Mouse (Mus musculus): ENCODE results near the gene Olfr789. TPM values are rescaled to one million over a fixed set of nuclear protein-coding genes. Genes with fewer than 3 reads are reported as not detected.

The Olfr789 gene
- total RNA-seq (2015; ENCODE audit: low replicate concordance): not detected in 2 replicates
- not detected in 2 replicates for total RNA-seq (2017; ENCODE audit: low replicate concordance)

- no peak for ATAC-seq (replicated peaks; ENCODE audit: low FRiP score, poor library complexity, severe bottlenecking)
These were observed at the start of gene Olfr789 for GRCm38 (mm10) chr10:129484452-129484851. Olfr789 (plus strand) TSS chr10:129484752.

- ATAC-seq (replicated peaks; ENCODE audit: low FRiP score, poor library complexity, severe bottlenecking): no peak
These were observed 23.0 kb upstream of the Olfr789 start, which contains the start of gene Olfr787 for GRCm38 (mm10) chr10:129461562-129461961. Olfr787 (plus strand) TSS chr10:129461862.

DNA sequence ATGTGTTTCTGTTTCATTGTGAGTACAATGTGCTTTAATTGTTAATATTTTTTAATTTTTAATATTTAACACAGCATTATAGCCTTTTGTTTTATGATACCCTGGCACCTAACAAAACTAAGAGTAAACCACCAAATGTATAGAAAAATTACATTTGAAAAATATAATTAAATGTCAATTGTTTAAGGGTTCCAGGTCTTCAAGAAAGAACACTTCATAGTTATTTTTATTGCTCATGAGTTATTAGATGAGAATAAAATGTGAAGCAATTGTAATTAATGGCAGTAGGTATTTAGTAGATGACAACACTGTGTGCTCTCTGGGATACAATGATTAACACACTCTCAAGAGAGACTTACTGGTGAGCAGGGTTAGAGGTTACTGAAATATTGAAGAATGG, 13.9 kb upstream of the Olfr789 start, which contains the start of gene Olfr788:
Gene Olfr788, plus strand, starts transcription at position 301 of the 400 bp plus-strand sequence.
- ATAC-seq (replicated peaks; ENCODE audit: low FRiP score, poor library complexity, severe bottlenecking): no peak

- ATAC-seq (replicated peaks; ENCODE audit: low FRiP score, poor library complexity, severe bottlenecking): no peak
These were observed 11.3 kb upstream of the Olfr789 start for GRCm38 (mm10) chr10:129473256-129473655.

GRCm38 (mm10) chr10:129473723-129474122, 10.8 kb upstream of the Olfr789 start:
- no peak for ATAC-seq (replicated peaks; ENCODE audit: low FRiP score, poor library complexity, severe bottlenecking)

GRCm38 (mm10) chr10:129490101-129490500, 5.5 kb downstream of the Olfr789 start:
- no peak for ATAC-seq (replicated peaks; ENCODE audit: low FRiP score, poor library complexity, severe bottlenecking)

- ATAC-seq (replicated peaks; ENCODE audit: low FRiP score, poor library complexity, severe bottlenecking): no peak
These were observed 13.6 kb downstream of the Olfr789 start, which contains the start of gene Olfr790 for GRCm38 (mm10) chr10:129498192-129498591. Olfr790 (plus strand) TSS chr10:129498492.

GRCm38 (mm10) chr10:129521492-129521891, 36.9 kb downstream of the Olfr789 start, which contains the start of gene Olfr791:
Olfr791 (plus strand) TSS chr10:129521792.
- ATAC-seq (replicated peaks; ENCODE audit: low FRiP score, poor library complexity, severe bottlenecking): no peak

DNA sequence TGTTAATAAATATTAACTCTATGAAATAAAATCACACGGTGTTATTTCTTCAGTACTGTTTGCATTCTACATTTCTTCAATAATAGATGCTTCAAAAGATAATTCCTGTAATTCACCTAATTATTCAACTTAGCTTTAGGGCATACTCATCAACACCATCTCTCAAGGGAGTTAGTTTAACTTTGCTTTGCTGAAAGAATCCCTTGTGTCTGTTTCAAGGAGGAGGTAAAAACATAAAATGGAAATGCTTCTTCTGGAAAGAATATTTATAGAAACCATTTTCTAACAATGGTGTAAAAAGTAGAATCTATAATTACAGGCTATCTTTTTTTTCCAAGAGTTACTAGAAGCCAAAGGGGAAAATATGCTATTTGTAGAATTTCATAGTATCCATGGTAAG, 54.3 kb downstream of the Olfr789 start, which contains the start of gene Olfr792:
Gene Olfr792, plus strand, starts transcription at position 301 of the 400 bp plus-strand sequence.
- no peak for ATAC-seq (replicated peaks; ENCODE audit: low FRiP score, poor library complexity, severe bottlenecking)

Other genes starting within 250 kb of the Olfr789 start
- not detected in 2 replicates for gene Olfr774, start 248.5 kb upstream of the Olfr789 start, total RNA-seq (2015; ENCODE audit: low replicate concordance)
- gene Olfr774, start 248.5 kb upstream of the Olfr789 start, total RNA-seq (2017; ENCODE audit: low replicate concordance): not detected in 2 replicates
- not detected in 2 replicates for gene Olfr775, start 236.3 kb upstream of the Olfr789 start, total RNA-seq (2015; ENCODE audit: low replicate concordance)
- not detected in 2 replicates for gene Olfr775, start 236.3 kb upstream of the Olfr789 start, total RNA-seq (2017; ENCODE audit: low replicate concordance)
- gene Olfr776, start 225.6 kb upstream of the Olfr789 start, total RNA-seq (2015; ENCODE audit: low replicate concordance): not detected in 2 replicates
- gene Olfr776, start 225.6 kb upstream of the Olfr789 start, total RNA-seq (2017; ENCODE audit: low replicate concordance): not detected in 2 replicates
- not detected in 2 replicates for gene Olfr777, start 213.3 kb upstream of the Olfr789 start, total RNA-seq (2015; ENCODE audit: low replicate concordance)
- gene Olfr777, start 213.3 kb upstream of the Olfr789 start, total RNA-seq (2017; ENCODE audit: low replicate concordance): 0.14 TPM in 1 of 2 replicates, not detected in the other
- gene Olfr780, start 166.6 kb upstream of the Olfr789 start, total RNA-seq (2015; ENCODE audit: low replicate concordance): not detected in 2 replicates
- gene Olfr780, start 166.6 kb upstream of the Olfr789 start, total RNA-seq (2017; ENCODE audit: low replicate concordance): 0.42 TPM in 1 of 2 replicates, not detected in the other
- not detected in 2 replicates for gene Olfr781, start 155.9 kb upstream of the Olfr789 start, total RNA-seq (2015; ENCODE audit: low replicate concordance)
- not detected in 2 replicates for gene Olfr781, start 155.9 kb upstream of the Olfr789 start, total RNA-seq (2017; ENCODE audit: low replicate concordance)
- gene Olfr782, start 135.9 kb upstream of the Olfr789 start, total RNA-seq (2015; ENCODE audit: low replicate concordance): not detected in 2 replicates
- gene Olfr782, start 135.9 kb upstream of the Olfr789 start, total RNA-seq (2017; ENCODE audit: low replicate concordance): not detected in 2 replicates
- gene Olfr784, start 100.7 kb upstream of the Olfr789 start, total RNA-seq (2015; ENCODE audit: low replicate concordance): 0.19 and 0.21 TPM in 2 replicates
- gene Olfr784, start 100.7 kb upstream of the Olfr789 start, total RNA-seq (2017; ENCODE audit: low replicate concordance): 0.14 TPM in 1 of 2 replicates, not detected in the other
- not detected in 2 replicates for gene Olfr785, start 79.3 kb upstream of the Olfr789 start, total RNA-seq (2015; ENCODE audit: low replicate concordance)
- not detected in 2 replicates for gene Olfr785, start 79.3 kb upstream of the Olfr789 start, total RNA-seq (2017; ENCODE audit: low replicate concordance)
- gene Olfr786, start 57.4 kb upstream of the Olfr789 start, total RNA-seq (2015; ENCODE audit: low replicate concordance): not detected in 2 replicates
- gene Olfr786, start 57.4 kb upstream of the Olfr789 start, total RNA-seq (2017; ENCODE audit: low replicate concordance): not detected in 2 replicates
- gene Olfr787, start 22.9 kb upstream of the Olfr789 start, total RNA-seq (2015; ENCODE audit: low replicate concordance): 0.77 TPM in 1 of 2 replicates, not detected in the other
- gene Olfr787, start 22.9 kb upstream of the Olfr789 start, total RNA-seq (2017; ENCODE audit: low replicate concordance): not detected in 2 replicates
- not detected in 2 replicates for gene Olfr788, start 13.8 kb upstream of the Olfr789 start, total RNA-seq (2015; ENCODE audit: low replicate concordance)
- gene Olfr788, start 13.8 kb upstream of the Olfr789 start, total RNA-seq (2017; ENCODE audit: low replicate concordance): not detected in 2 replicates
- not detected in 2 replicates for gene Olfr790, start 13.7 kb downstream of the Olfr789 start, total RNA-seq (2015; ENCODE audit: low replicate concordance)
- gene Olfr790, start 13.7 kb downstream of the Olfr789 start, total RNA-seq (2017; ENCODE audit: low replicate concordance): not detected in 2 replicates
- not detected in 2 replicates for gene Olfr791, start 37.0 kb downstream of the Olfr789 start, total RNA-seq (2015; ENCODE audit: low replicate concordance)
- not detected in 2 replicates for gene Olfr791, start 37.0 kb downstream of the Olfr789 start, total RNA-seq (2017; ENCODE audit: low replicate concordance)
- not detected in 2 replicates for gene Olfr792, start 54.4 kb downstream of the Olfr789 start, total RNA-seq (2015; ENCODE audit: low replicate concordance)
- gene Olfr792, start 54.4 kb downstream of the Olfr789 start, total RNA-seq (2017; ENCODE audit: low replicate concordance): not detected in 2 replicates
- not detected in 2 replicates for gene Olfr794, start 82.9 kb downstream of the Olfr789 start, total RNA-seq (2015; ENCODE audit: low replicate concordance)
- not detected in 2 replicates for gene Olfr794, start 82.9 kb downstream of the Olfr789 start, total RNA-seq (2017; ENCODE audit: low replicate concordance)
- gene Olfr796, start 127.8 kb downstream of the Olfr789 start, total RNA-seq (2015; ENCODE audit: low replicate concordance): not detected in 2 replicates
- not detected in 2 replicates for gene Olfr796, start 127.8 kb downstream of the Olfr789 start, total RNA-seq (2017; ENCODE audit: low replicate concordance)
- not detected in 2 replicates for gene Olfr798, start 143.2 kb downstream of the Olfr789 start, total RNA-seq (2015; ENCODE audit: low replicate concordance)
- gene Olfr798, start 143.2 kb downstream of the Olfr789 start, total RNA-seq (2017; ENCODE audit: low replicate concordance): not detected in 2 replicates
- gene Olfr799, start 152.7 kb downstream of the Olfr789 start, total RNA-seq (2015; ENCODE audit: low replicate concordance): not detected in 2 replicates
- gene Olfr799, start 152.7 kb downstream of the Olfr789 start, total RNA-seq (2017; ENCODE audit: low replicate concordance): not detected in 2 replicates
- not detected in 2 replicates for gene Olfr800, start 172.9 kb downstream of the Olfr789 start, total RNA-seq (2015; ENCODE audit: low replicate concordance)
- not detected in 2 replicates for gene Olfr800, start 172.9 kb downstream of the Olfr789 start, total RNA-seq (2017; ENCODE audit: low replicate concordance)
- gene Olfr801, start 189.1 kb downstream of the Olfr789 start, total RNA-seq (2015; ENCODE audit: low replicate concordance): not detected in 2 replicates
- not detected in 2 replicates for gene Olfr801, start 189.1 kb downstream of the Olfr789 start, total RNA-seq (2017; ENCODE audit: low replicate concordance)
- not detected in 2 replicates for gene Olfr802, start 203.4 kb downstream of the Olfr789 start, total RNA-seq (2015; ENCODE audit: low replicate concordance)
- 0.14 TPM in 1 of 2 replicates, not detected in the other for gene Olfr802, start 203.4 kb downstream of the Olfr789 start, total RNA-seq (2017; ENCODE audit: low replicate concordance)
- gene Olfr803, start 209.5 kb downstream of the Olfr789 start, total RNA-seq (2015; ENCODE audit: low replicate concordance): not detected in 2 replicates
- gene Olfr803, start 209.5 kb downstream of the Olfr789 start, total RNA-seq (2017; ENCODE audit: low replicate concordance): not detected in 2 replicates
- not detected in 2 replicates for gene Olfr804, start 218.5 kb downstream of the Olfr789 start, total RNA-seq (2015; ENCODE audit: low replicate concordance)
- gene Olfr804, start 218.5 kb downstream of the Olfr789 start, total RNA-seq (2017; ENCODE audit: low replicate concordance): 0.28 TPM in 1 of 2 replicates, not detected in the other
- not detected in 2 replicates for gene Olfr805, start 244.6 kb downstream of the Olfr789 start, total RNA-seq (2015; ENCODE audit: low replicate concordance)
- not detected in 2 replicates for gene Olfr805, start 244.6 kb downstream of the Olfr789 start, total RNA-seq (2017; ENCODE audit: low replicate concordance)